Mouse (Mus musculus) embryonic facial prominence, embryonic 15.5 days (tissue): ENCODE results near the gene Gm20867. TPM values are rescaled to one million over a fixed set of nuclear protein-coding genes. Genes with fewer than 3 reads are reported as not detected.
"Not testable (repeated sequence)": the region's sequence is repeated elsewhere in the genome, so short reads cannot be mapped to it uniquely, and the experiment has no call there.

ENCODE experiments used
- ATAC-seq: fragments of 200-750 bp; cut with Nextera tagmentation; 2 replicates; pipeline ENCODE4 v1.8.0; 2017; ENCODE audit warnings: low read depth, moderate TSS enrichment; ENCODE audit not compliant: insufficient number of reproducible peaks, low FRiP score, low TSS enrichment
- H3K27ac ChIP-seq: fragments of 300-500 bp; sonication (generic); replicated peaks from 2 replicates; pipeline ENCODE4 v1.5.1; 2015; ENCODE audit warnings: mild to moderate bottlenecking, inconsistent platforms
- H3K27me3 ChIP-seq: fragments of 300-500 bp; sonication (generic); 2 replicates; pipeline ENCODE4 v1.6.1; 2015; ENCODE audit warnings: inconsistent platforms
- H3K36me3 ChIP-seq: fragments of 300-500 bp; sonication (generic); 2 replicates; pipeline ENCODE4 v1.6.1; 2015; ENCODE audit warnings: mild to moderate bottlenecking, inconsistent platforms
- H3K4me1 ChIP-seq: fragments of 300-500 bp; sonication (generic); 2 replicates; pipeline ENCODE4 v1.6.1; 2015; ENCODE audit warnings: inconsistent platforms
- H3K4me2 ChIP-seq: fragments of 300-500 bp; sonication (generic); replicated peaks from 2 replicates; pipeline ENCODE4 v1.6.1; 2015; ENCODE audit warnings: mild to moderate bottlenecking, inconsistent platforms
- H3K4me3 ChIP-seq: fragments of 300-500 bp; sonication (generic); replicated peaks from 2 replicates; pipeline ENCODE4 v1.5.1; 2015; ENCODE audit warnings: mild to moderate bottlenecking, inconsistent platforms
- H3K9ac ChIP-seq: fragments of 300-500 bp; sonication (generic); 2 replicates; pipeline ENCODE4 v1.6.1; 2015; ENCODE audit warnings: inconsistent platforms
- H3K9me3 ChIP-seq: fragments of 300-500 bp; sonication (generic); replicated peaks from 2 replicates; pipeline ENCODE4 v1.6.1; 2016; ENCODE audit warnings: inconsistent platforms
- WGBS: fragments of 180-500 bp; shearing (Covaris S2); methylation state at CpG from one replicate; pipeline ENCODE4 v1.1.7; 2015; 5-methylcytosine and 5-hydroxymethylcytosine counted together
- polyA plus RNA-seq: library from polyadenylated mRNA; unstranded; fragments of >200 nt; fragmentation: Nextera tagmentation; extraction: Ambion mirVana; gene quantifications from 2 replicates; pipeline ENCODE4 v1.2.1, GENCODE M21; 2015

Gene Gm20867
- not detected in 2 replicates for polyA plus RNA-seq

- not testable (repeated sequence) for H3K4me3 ChIP-seq, H3K4me1 ChIP-seq, H3K9ac ChIP-seq, H3K36me3 ChIP-seq, H3K4me2 ChIP-seq, ATAC-seq, H3K27me3 ChIP-seq, H3K9me3 ChIP-seq, H3K27ac ChIP-seq
- no CpG with 5 or more reads among the region's 3 CpGs for WGBS
These were observed at the start of gene Gm20867 for GRCm38 (mm10) chrY:77963104-77963503. Gene Gm20867 (minus strand): TSS chrY:77963204.

Other genes with a start within 250 kb of the Gm20867 start
- not detected in 2 replicates for gene Gm29564, start 249.8 kb upstream of the Gm20867 start, polyA plus RNA-seq